Mouse (Mus musculus) liver, embryonic 18 days (tissue): Measurements from ENCODE around the gene Slc34a2. TPM values are rescaled to one million over a fixed set of nuclear protein-coding genes. Genes with fewer than 3 reads are reported as not detected.

Source experiments
- polyA plus RNA-seq: library from polyadenylated mRNA; depleted of rRNA; stranded (reverse); fragments of >200 nt; gene quantifications from 2 replicates; pipeline ENCODE4 v1.2.3, GENCODE M21; 2012; rRNA removed

Gene Slc34a2
- 0.08 TPM in 2 replicates for polyA plus RNA-seq

DNA sequence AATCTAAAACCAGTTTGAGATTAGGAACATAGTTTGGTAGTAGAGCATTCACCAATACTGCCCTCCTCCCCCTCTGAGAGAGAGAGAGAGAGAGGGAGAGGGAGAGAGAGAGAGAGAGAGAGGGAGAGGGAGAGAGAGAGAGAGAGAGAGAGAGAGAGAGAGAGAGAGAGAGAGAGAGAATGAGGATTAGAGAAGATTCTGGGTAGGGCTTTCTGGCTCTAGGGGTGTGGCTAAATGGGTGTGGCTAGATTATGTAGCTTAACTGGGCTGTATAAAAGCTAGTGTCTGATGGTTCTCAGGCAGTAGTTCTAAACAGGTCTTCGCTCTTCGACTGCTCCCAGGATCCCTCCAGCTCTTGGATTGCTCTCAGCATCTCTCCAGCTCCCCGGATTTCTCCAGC is at the start of gene Slc34a2:
Gene Slc34a2 (plus strand): TSS at position 301 of the 400 bp plus-strand sequence.

Other genes starting within 250 kb of the Slc34a2 start
- 27.2 and 27.9 TPM in 2 replicates for gene Anapc4, start 204.1 kb upstream of the Slc34a2 start, polyA plus RNA-seq
- 0.18 and 0.19 TPM in 2 replicates for gene Sel1l3, start 175.8 kb downstream of the Slc34a2 start, polyA plus RNA-seq
- gene Smim20, start 229.0 kb downstream of the Slc34a2 start, polyA plus RNA-seq, result 20.9 and 24.1 TPM in 2 replicates